Mouse (Mus musculus) liver, postnatal 0 days (tissue): ENCODE data around the gene Tceal9. TPM values are rescaled to one million over a fixed set of nuclear protein-coding genes. Genes with fewer than 3 reads are reported as not detected.

Experiments
- ATAC-seq: fragments of 200-750 bp; cut with Nextera tagmentation; 2 replicates; pipeline ENCODE4 v1.8.0; 2017; ENCODE audit warnings: mild to moderate bottlenecking, moderate library complexity
- DNase-seq: peaks from one replicate; pipeline ENCODE4 v3.0.0-alpha.2; 2016
- H3K27ac ChIP-seq: fragments of 300-500 bp; sonication (generic); 2 replicates; pipeline ENCODE4 v1.5.1; 2014; ENCODE audit warnings: antibody characterized with exemption, moderate library complexity, mild to moderate bottlenecking, low read depth
- H3K27me3 ChIP-seq: fragments of 300-500 bp; sonication (generic); 2 replicates; pipeline ENCODE4 v1.6.1; 2014; ENCODE audit warnings: low read length, control low read depth, mixed read lengths; ENCODE audit not compliant: insufficient read depth
- H3K36me3 ChIP-seq: fragments of 300-500 bp; sonication (generic); replicated peaks from 2 replicates; pipeline ENCODE4 v1.6.1; 2014; ENCODE audit warnings: mild to moderate bottlenecking, control low read depth, low read length, moderate library complexity, mixed read lengths; ENCODE audit not compliant: insufficient read depth
- H3K4me1 ChIP-seq: fragments of 300-500 bp; sonication (generic); 2 replicates; pipeline ENCODE4 v1.6.1; 2014; ENCODE audit warnings: antibody characterized with exemption, mild to moderate bottlenecking, control low read depth; ENCODE audit not compliant: insufficient read depth
- H3K4me2 ChIP-seq: fragments of 300-500 bp; sonication (generic); 2 replicates; pipeline ENCODE4 v1.6.1; 2014; ENCODE audit warnings: low read depth, mild to moderate bottlenecking, low read length, moderate library complexity, mixed read lengths
- H3K4me3 ChIP-seq: fragments of 300-500 bp; sonication (generic); 2 replicates; pipeline ENCODE4 v1.5.1; 2014; ENCODE audit warnings: low read depth, low read length
- H3K9ac ChIP-seq: fragments of 300-500 bp; sonication (generic); replicated peaks from 2 replicates; pipeline ENCODE4 v1.6.1; 2014; ENCODE audit warnings: mild to moderate bottlenecking, moderate library complexity
- H3K9me3 ChIP-seq: fragments of 300-500 bp; sonication (generic); 2 replicates; pipeline ENCODE4 v1.6.1; 2016; ENCODE audit warnings: mild to moderate bottlenecking, control low read depth, low read length, mixed read lengths
- CTCF ChIP-seq: sonication (generic); IDR thresholded peaks from 2 replicates; pipeline ENCODE4 v1.5.1; 2016; ENCODE audit warnings: antibody characterized with exemption, low read depth
- EP300 ChIP-seq: IDR thresholded peaks from 2 replicates; pipeline ENCODE4 v1.6.1; 2016; ENCODE audit warnings: antibody characterized with exemption, low read depth, mild to moderate bottlenecking
- whole genome bisulfite sequencing: fragments of 180-500 bp; shearing (Covaris S2); extraction: QIAGEN DNeasy Blood & Tissue Kit; methylation state at CpG from one replicate; pipeline ENCODE4 v1.1.7; 2014; ENCODE audit not compliant: insufficient replicate concordance; 5-methylcytosine and 5-hydroxymethylcytosine counted together
- polyA plus RNA-seq: library from polyadenylated mRNA; unstranded; fragments of >200 nt; fragmentation: Nextera tagmentation; extraction: Ambion mirVana; gene quantifications from 2 replicates; pipeline ENCODE4 v1.2.1, GENCODE M21; 2015

Tceal9 gene
- polyA plus RNA-seq, 1 experiment from 2014 or later, result 220 TPM

- H3K9ac ChIP-seq, result no peak overlapping the region
- ATAC-seq (no peak), DNase-seq (no peak)
- H3K4me3 ChIP-seq, result no peak overlapping the region
- H3K4me1 ChIP-seq, result no peaks in the 10 kb centered on the region
- no peaks in the 10 kb centered on the region for H3K36me3 ChIP-seq
- H3K27ac ChIP-seq, result no peak overlapping the region
- H3K9me3 ChIP-seq, result no peaks in the 10 kb centered on the region
- no peaks in the 10 kb centered on the region for H3K27me3 ChIP-seq
- H3K4me2 ChIP-seq, result no peak overlapping the region
- TF ChIP-seq EP300 (no peak), CTCF (no peak)
Observed at GRCm38 (mm10) chrX:136278401-136278800, 33.5 kb downstream of the Tceal9 start.

DNA sequence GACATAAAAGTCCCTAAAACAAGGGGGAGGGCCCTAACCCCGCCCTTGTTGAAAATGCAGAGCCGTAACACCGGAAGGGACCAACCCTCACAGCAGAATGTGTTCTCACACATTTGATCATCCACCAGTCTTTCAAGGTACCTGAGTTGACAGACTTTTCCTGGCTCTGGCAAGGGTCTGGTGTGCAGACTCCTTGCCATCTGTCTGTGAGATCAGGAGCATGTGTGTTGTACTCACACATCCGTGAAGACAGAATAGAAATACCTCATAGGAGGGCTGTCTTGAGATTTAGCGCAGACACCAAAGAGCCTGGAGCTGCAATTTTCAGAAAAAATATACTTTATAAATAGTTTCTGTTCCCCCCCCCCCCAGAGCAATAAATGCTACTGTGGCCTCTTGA is 34.5 kb downstream of the Tceal9 start:
- Histone ChIP-seq H3K9me3 (no peaks in the 10 kb centered on the region), H3K4me3 (no peak overlapping the region), H3K9ac (no peak overlapping the region), H3K27ac (no peak overlapping the region), H3K36me3 (no peaks in the 10 kb centered on the region), H3K4me2 (no peak overlapping the region), H3K27me3 (no peaks in the 10 kb centered on the region), H3K4me1 (no peaks in the 10 kb centered on the region)
- DNase-seq, result no peak
- ATAC-seq, result no peak
- TF ChIP-seq CTCF, result no peak
- 82% methylated on average over 5 of the region's 5 CpGs for WGBS

- H3K9ac ChIP-seq, result no peak overlapping the region
- no peaks in the 10 kb centered on the region for H3K27me3 ChIP-seq
- DNase-seq, result no peak
- no peak overlapping the region for H3K4me3 ChIP-seq
- H3K4me2 ChIP-seq, result no peak overlapping the region
- H3K9me3 ChIP-seq, result no peaks in the 10 kb centered on the region
- no peak for TF ChIP-seq CTCF
- no peak for TF ChIP-seq EP300
- ATAC-seq, result no peak
- H3K36me3 ChIP-seq, result no peaks in the 10 kb centered on the region
- 45% methylated on average over 8 of the region's 8 CpGs for WGBS
- H3K27ac ChIP-seq, result no peak overlapping the region
- no peaks in the 10 kb centered on the region for H3K4me1 ChIP-seq
Observed at GRCm38 (mm10) chrX:136290817-136291281, 46.0 kb downstream of the Tceal9 start.

Other genes starting within 250 kb of the Tceal9 start
- 3.8 and 4.4 TPM in 2 replicates for gene Arxes1, start 211.7 kb upstream of the Tceal9 start, polyA plus RNA-seq
- 141 and 149 TPM in 2 replicates for gene Bex2, start 176.8 kb upstream of the Tceal9 start, polyA plus RNA-seq
- gene Nxf3, start 159.8 kb upstream of the Tceal9 start, polyA plus RNA-seq, result 0.07 and 0.09 TPM in 2 replicates
- gene Bex4, start 106.1 kb upstream of the Tceal9 start, polyA plus RNA-seq, result 111 and 121 TPM in 2 replicates
- gene Tceal8, start 72.7 kb upstream of the Tceal9 start, polyA plus RNA-seq, result 139 and 150 TPM in 2 replicates
- 12.7 and 16.3 TPM in 2 replicates for gene Tceal5, start 41.2 kb upstream of the Tceal9 start, polyA plus RNA-seq
- 0.36 and 5.2 TPM in 2 replicates for gene Tceal7, start 30.3 kb upstream of the Tceal9 start, polyA plus RNA-seq
- 134 and 163 TPM in 2 replicates for gene Bex1, start 29.6 kb upstream of the Tceal9 start, polyA plus RNA-seq
- 179 and 196 TPM in 2 replicates for gene Bex3, start 25.2 kb downstream of the Tceal9 start, polyA plus RNA-seq